Mouse (Mus musculus): Measurements from ENCODE around the gene Ercc6l.

The Ercc6l gene

GRCm38 (mm10) chrX:102156618-102157422, at the start of gene Ercc6l:
TSS of gene Ercc6l (minus strand) at chrX:102157091.
- DNase-seq (ENCODE audit: low spot score), result peak; percentile 51

DNA sequence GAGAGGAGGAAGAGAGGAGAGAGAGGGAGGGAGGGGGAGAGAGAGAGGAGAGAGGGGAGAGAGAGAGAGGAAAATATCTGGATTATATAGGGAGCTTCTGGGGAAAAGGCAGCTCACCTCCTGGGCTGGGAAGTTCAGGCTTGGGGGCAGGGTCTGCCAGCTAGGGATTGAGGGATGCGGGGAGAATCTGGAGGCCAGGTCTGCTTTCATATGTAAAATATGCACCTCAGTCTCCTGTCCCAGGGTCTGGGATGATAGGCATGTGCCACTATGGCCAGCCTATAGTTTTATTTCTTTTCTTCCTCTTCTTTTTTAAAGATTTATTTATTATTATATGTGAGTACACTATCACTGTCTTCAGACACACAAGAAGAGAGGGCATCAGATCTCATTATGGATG, 33.9 kb upstream of the Ercc6l start:
- DNase-seq (ENCODE audit: low spot score), result no peak

DNA sequence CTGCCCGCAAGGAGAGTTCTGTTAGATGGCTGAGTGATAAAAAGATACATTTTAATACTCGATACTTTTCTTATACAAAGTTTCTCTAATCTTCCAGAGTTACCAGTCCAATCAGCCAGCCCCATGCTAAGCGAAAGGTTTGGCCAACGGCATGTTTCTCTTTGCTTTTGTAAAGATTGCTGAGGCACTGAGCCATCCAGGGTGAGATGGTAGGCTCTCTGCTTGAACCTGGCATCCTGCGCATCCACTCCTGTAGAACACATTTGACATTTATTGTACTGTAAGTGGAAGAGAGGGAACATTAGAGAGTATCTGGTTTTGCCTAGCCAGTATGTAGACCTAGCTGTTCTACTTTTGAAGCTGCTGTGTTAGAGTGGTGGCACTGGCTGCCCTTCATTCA, 32.7 kb upstream of the Ercc6l start:
- DNase-seq (ENCODE audit: low spot score), result no peak

DNA sequence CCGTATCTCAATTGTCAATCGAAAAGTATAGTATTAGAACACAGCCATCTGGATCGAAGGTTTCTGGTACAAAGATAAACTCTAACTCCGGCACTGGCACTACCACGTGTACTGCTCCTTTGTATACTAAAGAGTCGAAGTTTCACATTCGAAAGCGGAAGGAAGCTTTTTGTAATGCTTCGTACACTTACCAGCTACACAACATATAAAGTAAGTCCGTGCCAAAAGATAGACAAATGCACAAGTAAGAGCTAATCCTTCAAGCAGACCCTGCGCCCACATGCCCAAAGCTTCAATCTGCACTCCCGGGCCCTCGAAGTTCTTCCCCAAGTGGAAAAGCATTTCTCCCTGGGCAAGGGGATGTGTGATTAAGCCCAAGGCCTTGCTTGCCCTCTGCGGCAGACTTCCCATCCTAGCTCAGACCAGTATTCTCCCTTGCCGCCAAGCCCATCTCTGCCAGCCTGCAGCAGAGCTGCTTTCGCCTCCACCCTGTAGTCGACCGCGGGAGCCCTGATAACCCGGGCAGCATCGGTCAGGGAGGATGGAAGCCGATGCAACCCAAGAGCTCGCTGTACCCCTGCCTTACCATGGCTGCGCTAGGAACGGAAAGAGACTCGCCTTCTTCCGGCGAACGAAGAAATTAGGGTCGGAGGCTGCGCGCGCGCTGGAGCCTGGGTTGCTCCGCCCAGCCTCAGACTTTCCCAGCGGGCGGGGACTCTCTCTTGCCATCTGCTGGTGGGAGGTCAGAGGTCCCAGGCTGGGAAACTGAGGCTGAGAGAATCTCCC, 32.0 kb upstream of the Ercc6l start, which contains the start of gene Rps4x:
Rps4x (minus strand) TSS at position 683 of the 786 bp plus-strand sequence.
- peak; percentile 40 for DNase-seq (ENCODE audit: low spot score)

- no peak for DNase-seq (ENCODE audit: low spot score)
Observed at GRCm38 (mm10) chrX:102187023-102187699, 30.3 kb upstream of the Ercc6l start.

DNA sequence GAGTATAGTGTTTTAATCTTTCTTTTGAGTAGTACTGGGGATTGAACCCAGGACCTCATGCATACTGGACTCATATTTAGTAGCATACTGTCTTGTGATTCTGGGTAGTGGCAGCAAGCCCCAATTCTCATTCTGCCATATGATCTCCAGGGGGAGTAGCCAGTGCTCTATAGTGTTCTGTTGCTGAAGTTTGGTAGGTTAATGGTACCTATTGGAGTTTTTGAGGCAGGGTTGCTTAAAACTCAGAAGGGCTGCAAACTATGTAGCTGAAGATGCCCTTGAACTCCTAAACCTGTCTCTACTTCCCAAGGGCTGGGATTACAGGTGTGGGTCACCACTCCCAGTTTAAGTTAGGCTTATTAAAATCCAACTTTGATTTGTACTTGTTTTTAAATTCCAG, 25.7 kb upstream of the Ercc6l start:
- DNase-seq (ENCODE audit: low spot score), result no peak

- no peak for DNase-seq (ENCODE audit: low spot score)
Observed at GRCm38 (mm10) chrX:102175538-102176287, 18.8 kb upstream of the Ercc6l start.

GRCm38 (mm10) chrX:102170900-102171299, 14.0 kb upstream of the Ercc6l start:
- no peak for DNase-seq (ENCODE audit: low spot score)

GRCm38 (mm10) chrX:102170135-102170534, 13.2 kb upstream of the Ercc6l start:
- DNase-seq (ENCODE audit: low spot score), result no peak

GRCm38 (mm10) chrX:102169724-102170123, 12.8 kb upstream of the Ercc6l start:
- no peak for DNase-seq (ENCODE audit: low spot score)

- no peak for DNase-seq (ENCODE audit: low spot score)
Observed at GRCm38 (mm10) chrX:102166986-102167385, 10.1 kb upstream of the Ercc6l start.

DNA sequence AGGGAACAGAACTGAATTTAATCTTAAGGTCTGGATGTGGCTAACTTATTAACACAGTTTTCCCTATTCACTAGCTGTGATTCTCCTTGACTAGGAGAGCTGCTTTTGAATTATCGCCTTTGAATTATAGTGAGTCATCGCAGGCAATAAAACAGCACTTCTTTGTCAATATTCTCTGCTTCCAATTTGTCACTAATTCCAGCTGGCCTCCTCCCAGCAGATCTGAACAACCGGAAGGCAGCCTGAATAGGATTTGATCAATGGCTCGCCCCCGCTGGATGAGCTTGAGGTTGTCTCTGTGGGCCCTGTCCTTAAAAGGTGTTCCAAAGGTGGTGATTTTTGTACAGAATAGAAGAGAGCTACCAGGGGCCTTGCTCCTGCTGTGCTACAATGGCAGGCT, 9.6 kb upstream of the Ercc6l start:
- peak; percentile 29 for DNase-seq (ENCODE audit: low spot score)

DNA sequence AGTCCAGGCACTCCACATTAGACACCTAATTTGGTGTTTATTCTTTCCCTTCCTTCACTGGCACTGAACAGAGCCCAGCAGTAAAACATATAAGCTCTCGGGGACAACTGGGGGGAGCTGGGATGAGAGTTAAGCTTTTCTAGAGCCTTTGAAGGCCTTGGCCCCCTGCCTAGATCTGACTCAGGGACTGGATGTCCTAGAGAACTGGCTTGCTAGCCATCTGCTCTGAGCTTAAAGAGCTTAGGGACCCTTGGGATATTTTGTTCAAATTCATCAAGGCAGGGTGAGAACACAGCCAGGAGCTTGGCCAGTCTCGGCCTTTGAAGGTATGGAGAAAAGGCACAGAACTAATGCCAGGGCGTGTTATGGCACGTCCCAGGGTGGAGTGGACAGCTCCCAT, 6.6 kb upstream of the Ercc6l start:
- no peak for DNase-seq (ENCODE audit: low spot score)

DNA sequence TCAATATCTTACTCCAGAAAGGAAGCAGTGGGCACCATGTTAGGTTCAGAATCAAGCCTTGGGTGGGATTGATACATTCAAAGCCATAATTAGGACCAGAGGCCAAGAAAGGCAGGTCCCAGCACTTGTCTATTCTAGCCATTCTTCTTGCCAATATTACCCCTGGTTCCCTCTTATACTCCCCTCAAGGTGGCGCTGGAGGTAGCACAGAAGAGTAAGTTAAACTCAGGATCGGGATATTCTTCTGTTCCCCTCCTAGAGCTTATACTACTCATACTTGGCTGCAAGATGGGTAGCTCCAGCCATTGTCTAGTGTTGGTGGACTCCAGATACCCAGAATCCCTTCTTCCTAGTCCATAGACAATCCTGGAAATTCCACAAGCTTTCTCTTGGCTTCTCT, 6.2 kb upstream of the Ercc6l start:
- DNase-seq (ENCODE audit: low spot score), result no peak

DNA sequence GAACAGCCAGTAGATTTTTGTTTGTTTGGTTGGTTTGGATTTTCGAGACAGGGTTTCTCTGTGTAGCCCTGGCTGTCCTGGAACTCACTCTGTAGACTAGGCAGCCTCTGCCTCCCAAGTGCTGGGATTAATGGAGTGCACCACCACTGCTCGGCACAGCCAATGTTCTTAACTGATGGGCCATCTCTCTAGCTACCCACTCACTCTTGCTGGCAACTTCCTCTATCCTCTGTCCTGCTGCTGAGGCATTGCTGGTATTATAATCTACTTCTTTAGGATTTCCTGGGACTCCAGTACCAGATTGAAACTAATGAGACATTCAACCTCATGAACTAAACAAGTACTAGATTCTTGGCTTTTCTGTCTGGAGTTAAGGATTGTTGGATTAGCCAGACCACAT, 3.6 kb upstream of the Ercc6l start:
- no peak for DNase-seq (ENCODE audit: low spot score)

GRCm38 (mm10) chrX:102159778-102160177, 2.9 kb upstream of the Ercc6l start:
- no peak for DNase-seq (ENCODE audit: low spot score)

DNA sequence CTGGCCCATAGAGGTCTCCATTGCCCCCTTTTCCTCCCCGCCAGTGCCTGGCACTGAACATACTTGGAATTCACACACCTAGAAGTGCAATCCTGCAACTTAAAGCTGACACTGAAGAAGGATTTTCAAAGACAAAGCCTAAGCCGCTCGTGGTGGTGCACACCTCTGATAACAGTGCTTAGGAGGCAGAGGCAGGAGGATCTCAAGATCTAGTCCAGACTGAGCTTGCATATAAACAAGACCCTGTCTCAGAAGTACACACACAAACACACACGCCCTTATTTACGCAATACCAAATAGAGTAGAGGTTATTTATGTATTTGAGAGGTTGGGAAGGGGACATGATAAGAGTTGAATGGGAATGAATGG, 516 bp upstream of the Ercc6l start:
- no peak for DNase-seq (ENCODE audit: low spot score)

- DNase-seq (ENCODE audit: low spot score), result no peak
Observed at GRCm38 (mm10) chrX:102141157-102141556, 15.7 kb downstream of the Ercc6l start.

DNA sequence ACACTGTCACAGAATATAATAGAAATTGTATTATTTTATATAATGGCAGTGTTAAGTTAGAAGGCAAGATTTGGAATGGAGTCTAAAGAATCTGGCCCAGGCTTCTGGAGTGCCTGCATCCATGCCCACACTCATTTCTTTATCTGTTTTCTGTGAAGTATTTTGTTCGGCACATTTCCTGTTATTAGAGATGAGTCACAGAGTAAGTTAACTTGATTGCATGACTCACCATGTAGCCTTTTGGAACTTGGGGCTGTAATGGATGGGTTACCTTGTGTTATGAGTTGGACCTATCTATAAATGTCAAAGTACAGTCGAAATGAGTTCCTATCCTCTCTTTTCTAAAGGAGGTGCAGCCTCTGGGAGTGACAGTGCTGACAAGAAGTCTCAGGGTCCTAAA, 35.6 kb downstream of the Ercc6l start:
- no peak for DNase-seq (ENCODE audit: low spot score)

DNA sequence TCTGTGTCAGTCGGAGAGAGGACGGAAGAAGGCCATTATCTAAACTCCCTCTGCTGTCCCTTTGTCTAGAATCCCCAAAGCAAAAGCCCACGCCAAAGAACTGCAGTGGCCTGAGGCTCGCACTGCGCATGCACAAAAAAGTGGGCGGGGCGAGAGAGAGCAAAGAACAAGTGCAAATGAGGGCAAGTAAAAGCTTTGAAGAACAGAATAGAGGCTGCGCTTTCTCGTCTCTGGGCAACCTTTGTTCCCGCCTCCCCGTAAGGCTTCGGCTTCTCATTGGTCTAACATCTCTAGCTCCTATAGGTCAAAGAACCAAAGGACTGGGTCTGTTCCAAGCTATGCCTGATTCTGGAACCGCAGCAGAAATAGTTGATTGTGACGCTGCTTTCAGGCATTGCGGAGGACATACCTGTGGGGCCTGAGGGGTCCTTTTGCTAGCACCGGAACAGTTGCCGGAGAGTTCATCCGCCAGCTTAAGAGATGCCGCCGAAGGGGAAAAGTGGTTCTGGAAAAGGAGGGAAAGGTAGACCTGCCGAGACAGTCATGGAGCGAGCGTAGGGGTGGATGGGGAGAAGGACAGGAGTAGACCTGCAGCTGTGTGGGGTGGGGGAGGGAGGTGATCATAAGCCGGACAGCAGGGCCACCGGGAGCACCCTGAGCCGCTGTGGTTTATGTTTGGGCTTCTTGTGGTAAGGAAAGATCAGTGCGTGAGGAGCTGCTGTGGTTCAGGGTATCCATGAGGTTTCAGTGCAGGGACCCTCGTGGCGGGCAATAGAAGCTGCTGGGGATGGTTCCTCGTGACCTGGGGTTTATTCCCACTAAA, 37.6 kb downstream of the Ercc6l start, which contains the start of gene Pin4:
Pin4 (plus strand) TSS at position 406 of the 823 bp plus-strand sequence.
- peak; percentile 91 for DNase-seq (ENCODE audit: low spot score)

DNA sequence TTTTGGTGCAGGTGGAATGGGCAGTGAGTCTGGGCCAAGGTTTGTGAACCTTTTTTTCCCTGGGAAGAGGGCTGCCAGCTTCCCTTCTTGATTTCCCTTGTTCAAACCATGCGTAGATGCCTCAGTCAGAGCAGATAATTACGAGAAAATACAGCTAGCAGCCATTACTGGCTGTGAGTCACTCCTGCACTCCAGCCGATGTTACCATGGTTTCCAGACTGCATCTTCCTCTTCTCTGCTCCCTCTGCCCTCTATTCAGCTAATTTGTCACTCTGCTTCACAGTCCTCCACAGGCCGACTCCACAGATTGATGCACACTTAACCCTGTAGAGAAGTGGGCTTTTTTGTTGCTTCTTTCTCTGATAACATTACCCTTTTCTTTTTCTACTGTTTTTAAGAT, 41.2 kb downstream of the Ercc6l start:
- peak; percentile 4 for DNase-seq (ENCODE audit: low spot score)
